Mouse (Mus musculus): Measurements from ENCODE around the gene Kcnd1. TPM values are rescaled to one million over a fixed set of nuclear protein-coding genes. Genes with fewer than 3 reads are reported as not detected.

Gene Kcnd1
- total RNA-seq, 2 experiments from 2014 or later, result 1.2 to 2.1 TPM

- DNase-seq, result peak; percentile 45
Observed at GRCm38 (mm10) chrX:7854578-7854977, 32.5 kb downstream of the Kcnd1 start.

GRCm38 (mm10) chrX:7859191-7859753 is 37.2 kb downstream of the Kcnd1 start:
- DNase-seq, result no peak

GRCm38 (mm10) chrX:7863181-7863580 is 41.1 kb downstream of the Kcnd1 start:
- no peak for DNase-seq

GRCm38 (mm10) chrX:7864551-7864950 is 42.5 kb downstream of the Kcnd1 start:
- no peak for DNase-seq

- DNase-seq, result no peak
Observed at GRCm38 (mm10) chrX:7865343-7865742, 43.3 kb downstream of the Kcnd1 start.

GRCm38 (mm10) chrX:7865786-7866185 is 43.7 kb downstream of the Kcnd1 start:
- no peak for DNase-seq

- no peak for DNase-seq
Observed at GRCm38 (mm10) chrX:7867141-7867540, 45.1 kb downstream of the Kcnd1 start.

- no peak for DNase-seq
Observed at GRCm38 (mm10) chrX:7868506-7868905, 46.4 kb downstream of the Kcnd1 start.

- DNase-seq, result no peak
Observed at GRCm38 (mm10) chrX:7869826-7870225, 47.7 kb downstream of the Kcnd1 start.

GRCm38 (mm10) chrX:7878007-7878419 is 55.9 kb downstream of the Kcnd1 start, which contains the start of gene Pim2:
Gene Pim2 (plus strand): TSS chrX:7878262.
- peak; percentile 87 for DNase-seq

- peak; percentile 22 for DNase-seq
Observed at GRCm38 (mm10) chrX:7878495-7878894, 56.4 kb downstream of the Kcnd1 start.

- peak; percentile 62 for DNase-seq
Observed at GRCm38 (mm10) chrX:7879819-7880218, 57.7 kb downstream of the Kcnd1 start.

GRCm38 (mm10) chrX:7883841-7884567 is 61.9 kb downstream of the Kcnd1 start, which contains the start of gene Slc35a2:
Gene Slc35a2 (plus strand): TSS chrX:7884028.
- peak; percentile 88 for DNase-seq

Small RNA genes lying within 50 kb of the gene (microRNA-seq; reads per million reads assigned to microRNA genes)
- gene Mir1198, result 99.3 reads per million, percentile 44 among the genes with 10 or more reads in this experiment

Other genes with a start within 250 kb of the Kcnd1 start
- under 1 TPM; 0.30 to 0.45 TPM for gene Foxp3, start 248.6 kb upstream of the Kcnd1 start, total RNA-seq (2021)
- 1 to 10 TPM; 3.2 to 3.5 TPM for gene Ppp1r3f, start 248.0 kb upstream of the Kcnd1 start, total RNA-seq (2021)
- 10 to 100 TPM; 17.8 to 20.1 TPM for gene Ccdc22, start 216.8 kb upstream of the Kcnd1 start, total RNA-seq (2021)
- gene Cacna1f, start 215.2 kb upstream of the Kcnd1 start, total RNA-seq (2021), result not detected
- gene Syp, start 183.8 kb upstream of the Kcnd1 start, total RNA-seq (2021), result 10 to 100 TPM; 44.4 to 58.6 TPM
- 10 to 100 TPM in 1 of 2 experiments, 1 to 10 TPM in 1; 9.2 to 18.0 TPM for gene Prickle3, start 165.0 kb upstream of the Kcnd1 start, total RNA-seq (2021)
- gene Plp2, start 150.9 kb upstream of the Kcnd1 start, total RNA-seq (2021), result 10 to 100 TPM; 71.5 to 72.6 TPM
- gene Magix, start 141.0 kb upstream of the Kcnd1 start, total RNA-seq (2021), result 1 to 10 TPM; 5.3 to 5.8 TPM
- 10 to 100 TPM; 38.0 to 40.1 TPM for gene Gpkow, start 125.2 kb upstream of the Kcnd1 start, total RNA-seq (2021)
- gene Wdr45, start 108.0 kb upstream of the Kcnd1 start, total RNA-seq (2021), result 10 to 100 TPM; 57.2 to 57.5 TPM
- not detected for gene Gm45208, start 100.0 kb upstream of the Kcnd1 start, total RNA-seq (2021)
- 10 to 100 TPM; 12.3 to 13.9 TPM for gene Praf2, start 93.8 kb upstream of the Kcnd1 start, total RNA-seq (2021)
- gene Ccdc120, start 71.4 kb upstream of the Kcnd1 start, total RNA-seq (2021), result 1 to 10 TPM; 5.2 to 6.9 TPM
- gene Tfe3, start 59.7 kb upstream of the Kcnd1 start, total RNA-seq (2021), result 10 to 100 TPM; 35.7 to 39.3 TPM
- 10 to 100 TPM; 34.2 to 48.2 TPM for gene Gripap1, start 32.5 kb upstream of the Kcnd1 start, total RNA-seq (2021)
- gene Otud5, start 19.1 kb downstream of the Kcnd1 start, total RNA-seq (2021), result 10 to 100 TPM; 49.6 to 54.7 TPM
- gene Pim2, start 56.0 kb downstream of the Kcnd1 start, total RNA-seq (2021), result 1 to 10 TPM; 6.2 to 9.2 TPM
- 10 to 100 TPM; 23.2 to 27.0 TPM for gene Slc35a2, start 61.7 kb downstream of the Kcnd1 start, total RNA-seq (2021)
- 10 to 100 TPM; 66.3 to 79.2 TPM for gene Pqbp1, start 77.0 kb downstream of the Kcnd1 start, total RNA-seq (2021)
- 10 to 100 TPM; 88.3 to 94.3 TPM for gene Timm17b, start 77.1 kb downstream of the Kcnd1 start, total RNA-seq (2021)
- not detected for gene Gm10491, start 85.5 kb downstream of the Kcnd1 start, total RNA-seq (2021)
- not detected for gene Gm10490, start 87.3 kb downstream of the Kcnd1 start, total RNA-seq (2021)
- 10 to 100 TPM; 37.3 to 41.2 TPM for gene Pcsk1n, start 97.5 kb downstream of the Kcnd1 start, total RNA-seq (2021)
- not detected for gene Eras, start 106.3 kb downstream of the Kcnd1 start, total RNA-seq (2021)
- 10 to 100 TPM; 17.9 to 19.2 TPM for gene Hdac6, start 125.6 kb downstream of the Kcnd1 start, total RNA-seq (2021)
- 1 to 10 TPM; 1.2 to 2.5 TPM for gene Gata1, start 155.8 kb downstream of the Kcnd1 start, total RNA-seq (2021)
- under 1 TPM in 1 of 2 experiments, not detected in 1; 0.84 TPM for gene Glod5, start 196.2 kb downstream of the Kcnd1 start, total RNA-seq (2021)

Measured in adrenal gland, postnatal 10 days (tissue).